Mouse (Mus musculus): ENCODE measurements around the gene Snx32.

The Snx32 gene

DNA sequence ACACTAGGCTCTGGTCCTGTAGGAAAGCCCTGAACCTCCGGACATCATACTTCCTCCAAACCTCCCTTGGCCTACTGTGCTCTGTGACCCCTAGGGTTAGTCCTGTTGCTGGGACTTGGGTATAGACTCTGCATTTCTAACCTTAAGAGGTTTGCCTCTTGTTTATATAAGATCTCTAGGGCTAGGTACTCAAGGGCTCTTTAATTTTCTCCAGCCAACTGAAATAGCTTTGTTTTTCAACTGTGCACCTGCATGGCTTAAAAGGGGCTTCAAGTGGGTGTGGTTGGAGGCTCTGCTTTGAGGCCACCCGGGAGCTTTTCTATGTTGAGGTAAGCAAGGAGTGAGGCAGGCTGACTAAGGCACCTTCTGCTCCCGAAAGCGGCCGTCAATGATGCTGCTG lies 25.8 kb downstream of the Snx32 start:
- in situ Hi-C loops (cut with MboI, MseI): no loop called here

DNA sequence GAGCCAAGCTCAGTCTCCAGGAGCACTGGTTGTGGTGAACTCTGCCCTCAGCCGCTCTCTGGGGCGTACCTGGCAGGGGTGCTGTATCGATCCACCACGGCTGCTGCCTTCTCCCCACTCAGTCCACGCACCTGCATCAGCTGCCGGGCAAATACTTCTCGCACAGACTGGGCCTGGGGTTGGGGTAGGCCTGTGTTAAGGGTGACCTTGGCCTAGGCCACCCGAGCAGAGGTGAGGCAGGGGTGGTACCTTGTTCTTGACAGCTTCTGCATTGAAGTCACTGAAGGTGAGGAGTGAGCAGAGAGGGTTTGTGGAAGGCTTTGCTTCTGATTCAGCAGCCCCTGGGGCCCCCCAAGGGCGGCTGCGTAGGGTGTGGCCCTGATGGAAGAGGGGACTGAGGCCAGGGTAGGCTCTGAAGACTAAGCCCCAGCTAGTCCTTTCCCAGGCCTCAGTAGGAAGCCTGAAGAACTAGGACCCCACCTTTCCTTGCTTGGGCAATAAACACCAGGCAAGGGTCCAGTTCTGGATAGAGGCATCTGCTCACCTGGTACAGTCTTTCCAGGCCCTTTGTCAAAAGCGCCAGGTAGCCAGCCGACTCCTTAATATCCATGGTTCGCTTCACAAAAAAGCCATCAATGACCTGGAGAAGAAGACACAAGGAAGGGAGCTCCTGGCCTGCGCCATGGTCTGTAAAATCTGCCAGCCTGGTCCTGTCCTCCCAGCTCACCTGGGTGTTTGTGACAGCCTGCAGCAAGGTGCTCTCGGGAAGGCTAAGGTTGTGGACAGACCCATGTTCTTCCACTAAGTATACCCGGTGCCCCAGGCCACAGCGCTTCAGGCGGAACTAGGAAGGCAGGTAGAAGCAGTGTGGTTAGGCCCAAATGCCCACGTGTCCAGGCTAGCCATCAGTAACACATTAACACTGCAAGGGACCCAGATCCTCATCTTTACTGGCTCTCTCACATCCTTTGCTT lies 26.7 kb downstream of the Snx32 start:
- in situ Hi-C loops (cut with MboI, MseI): no loop called here

DNA sequence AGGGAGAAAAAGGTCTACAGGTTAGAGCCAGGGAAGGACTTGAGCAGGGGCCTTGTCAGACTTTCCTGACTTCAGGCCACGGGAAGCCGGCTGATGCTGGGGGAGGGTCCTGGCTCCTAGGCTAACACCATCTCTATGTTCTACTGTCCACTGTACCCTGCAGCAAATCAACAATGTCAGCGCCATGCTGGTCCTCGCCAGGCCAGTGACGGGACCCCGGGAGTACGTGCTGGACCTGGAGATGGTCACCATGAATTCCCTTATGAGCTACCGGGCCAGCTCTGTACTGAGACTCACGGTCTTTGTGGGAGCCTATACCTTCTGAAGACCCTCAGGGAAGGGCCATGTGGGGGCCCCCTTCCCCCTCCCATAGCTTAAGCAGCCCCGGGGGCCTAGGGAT lies 28.9 kb downstream of the Snx32 start:
- in situ Hi-C loops (cut with MboI, MseI): no loop called here

DNA sequence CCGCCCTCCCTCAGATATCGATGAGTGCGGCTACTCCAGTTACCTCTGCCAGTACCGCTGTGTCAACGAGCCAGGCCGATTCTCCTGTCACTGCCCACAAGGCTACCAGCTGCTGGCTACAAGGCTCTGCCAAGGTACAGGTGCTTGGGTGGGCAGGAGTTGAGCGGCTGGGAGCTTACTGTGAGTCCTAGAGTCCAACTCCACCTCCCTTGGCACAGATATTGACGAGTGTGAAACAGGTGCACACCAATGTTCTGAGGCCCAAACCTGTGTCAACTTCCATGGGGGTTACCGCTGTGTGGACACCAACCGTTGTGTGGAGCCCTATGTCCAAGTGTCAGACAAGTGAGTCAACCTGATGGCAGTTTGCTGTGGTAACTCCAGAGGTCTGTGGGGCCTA lies 30.3 kb downstream of the Snx32 start:
- in situ Hi-C loops (cut with MboI, MseI): no loop called here

DNA sequence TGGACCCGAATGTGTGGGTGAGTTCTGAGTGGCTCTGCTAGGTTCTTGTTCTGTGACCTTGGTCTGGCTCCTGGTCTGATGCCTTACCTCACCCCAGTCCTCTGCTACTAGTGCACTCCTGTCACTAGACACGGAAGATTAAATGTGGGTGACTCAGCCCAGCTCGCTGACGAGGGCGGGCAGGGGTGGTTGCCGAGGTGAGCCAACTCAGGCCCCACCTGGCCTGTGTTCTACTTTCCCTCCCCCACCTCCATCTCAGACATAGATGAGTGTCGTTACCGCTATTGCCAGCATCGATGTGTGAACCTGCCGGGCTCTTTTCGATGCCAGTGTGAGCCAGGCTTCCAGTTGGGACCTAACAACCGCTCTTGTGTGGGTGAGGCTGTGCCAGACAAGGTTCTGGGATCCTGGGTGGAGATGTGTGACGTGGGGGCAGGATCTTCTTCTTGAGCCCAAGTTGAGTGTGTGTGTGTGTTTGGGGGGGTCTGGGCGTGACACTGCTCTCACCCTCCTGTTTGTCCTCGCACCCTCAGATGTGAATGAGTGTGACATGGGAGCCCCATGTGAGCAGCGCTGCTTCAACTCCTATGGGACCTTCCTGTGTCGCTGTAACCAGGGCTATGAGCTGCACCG lies 32.6 kb downstream of the Snx32 start:
- in situ Hi-C loops (cut with MboI, MseI): no loop called here

DNA sequence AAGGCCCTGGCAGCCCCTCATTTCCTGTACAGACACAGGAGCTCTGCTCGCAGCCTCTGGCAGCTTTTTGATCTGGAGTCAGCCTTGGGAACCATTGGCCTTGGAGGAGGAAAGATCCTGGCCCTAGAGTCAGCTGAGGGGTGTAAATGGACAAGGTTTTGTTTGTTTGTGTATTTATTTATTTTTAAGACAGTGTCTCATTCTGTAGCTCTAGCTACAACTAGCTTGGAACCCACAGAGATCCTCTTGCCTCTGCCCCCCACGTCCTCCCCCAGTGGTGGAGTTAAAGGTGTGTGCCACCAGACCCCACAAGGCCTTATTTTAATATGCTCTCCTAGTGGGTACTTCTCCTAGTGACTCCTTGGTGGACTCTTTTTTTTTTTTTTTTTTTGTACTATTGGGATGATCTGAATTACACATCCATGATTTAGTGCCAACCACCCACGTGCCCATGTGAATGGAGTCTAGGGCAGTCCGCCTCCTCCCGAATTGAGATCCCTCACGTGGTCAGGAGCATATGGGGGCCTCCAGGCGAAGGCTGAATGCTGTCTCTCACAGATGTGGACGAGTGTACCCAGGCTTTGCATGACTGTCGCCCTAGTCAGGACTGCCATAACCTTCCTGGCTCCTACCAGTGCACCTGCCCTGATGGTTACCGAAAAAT lies 33.2 kb downstream of the Snx32 start:
- in situ Hi-C loops (cut with MboI, MseI): no loop called here

DNA sequence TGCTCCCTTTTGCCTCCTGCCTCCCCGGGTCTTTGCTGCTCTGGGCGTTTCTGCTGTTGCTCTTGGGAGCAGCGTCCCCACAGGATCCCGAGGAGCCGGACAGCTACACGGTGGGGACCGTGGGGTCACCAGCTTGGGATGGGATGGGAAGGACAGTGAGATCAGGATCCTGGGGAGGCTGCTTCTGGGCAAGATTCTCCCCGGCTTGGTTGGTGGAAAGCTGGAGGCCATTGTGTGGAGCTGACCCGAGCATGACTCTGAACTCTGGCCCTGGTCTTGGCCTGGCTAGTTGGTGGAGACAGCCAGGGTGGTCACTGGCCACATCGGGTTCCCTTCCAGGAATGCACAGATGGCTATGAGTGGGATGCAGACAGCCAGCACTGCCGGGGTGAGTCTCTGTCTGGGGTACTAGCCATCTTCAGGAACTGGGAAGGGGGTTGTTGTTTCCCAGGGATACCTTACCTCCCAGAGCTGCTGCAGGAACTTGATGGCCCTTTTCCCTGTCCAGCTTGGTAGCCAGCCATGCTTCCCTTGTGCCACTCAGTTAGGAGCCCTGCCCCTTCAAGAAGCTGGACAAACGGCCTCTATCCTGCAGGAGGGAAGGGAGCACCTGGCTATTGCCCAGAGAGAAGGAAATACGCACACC lies 35.1 kb downstream of the Snx32 start:
- in situ Hi-C loops (cut with MboI, MseI): no loop called here

DNA sequence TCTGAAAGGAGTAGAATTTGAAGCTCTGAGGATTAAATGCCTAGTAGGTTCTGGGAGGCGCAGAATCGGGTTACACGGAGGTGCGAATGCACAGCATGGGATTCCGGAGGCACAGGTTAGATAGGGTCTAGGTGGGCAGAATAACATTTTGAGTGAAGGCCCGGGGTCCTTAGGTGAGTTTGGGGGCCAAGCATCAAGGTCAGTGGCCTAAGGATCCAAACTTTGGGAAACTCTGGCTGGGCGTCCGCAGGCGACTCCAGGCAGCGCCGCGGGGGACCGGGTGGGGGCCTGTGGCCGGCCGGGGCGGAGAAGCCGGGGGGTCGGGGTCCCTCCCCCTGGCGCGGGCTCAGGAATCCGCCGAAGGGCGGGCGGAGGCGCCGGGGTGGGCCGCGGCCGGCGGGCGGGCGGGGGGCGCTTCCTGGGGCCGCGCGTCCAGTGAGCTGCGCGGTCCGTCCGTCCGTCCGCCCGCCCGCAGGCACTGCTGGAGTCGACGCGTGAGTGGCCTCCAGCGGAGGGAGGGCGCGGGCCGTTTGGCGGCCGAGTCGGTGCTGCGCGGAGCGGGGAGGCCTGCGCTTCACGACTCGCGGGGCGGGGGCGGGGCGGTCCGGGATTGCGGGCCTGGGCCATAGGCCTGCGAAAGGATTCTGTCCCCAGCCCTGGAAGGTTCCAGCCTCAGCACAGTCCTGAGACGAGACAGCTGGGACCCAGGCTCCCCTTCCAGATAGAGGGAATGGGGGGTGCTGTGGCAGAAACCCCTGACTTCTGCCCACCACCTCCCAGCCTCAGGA lies 35.9 kb downstream of the Snx32 start:
- in situ Hi-C loops (cut with MboI, MseI): no loop called here

DNA sequence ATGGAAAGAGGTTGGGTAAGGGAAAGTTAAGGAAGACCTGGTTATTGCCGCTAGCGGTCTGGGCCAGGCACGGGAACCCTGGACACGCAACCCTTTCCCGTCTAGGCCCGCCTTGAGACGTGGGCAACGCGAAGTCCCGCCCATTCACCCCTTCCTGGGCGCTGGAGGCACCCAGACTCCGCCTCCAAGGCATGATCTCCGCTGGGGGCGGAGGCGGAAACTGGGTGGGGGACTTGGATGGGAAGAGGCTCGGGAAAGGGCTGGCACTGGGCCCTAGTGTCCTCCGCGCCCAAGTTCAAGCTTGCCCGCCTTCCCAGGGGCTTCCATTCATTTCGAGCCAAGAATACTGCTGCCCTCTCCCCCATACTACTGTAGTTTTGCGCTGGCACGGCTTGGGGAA lies 36.6 kb downstream of the Snx32 start, which contains the start of gene Efemp2:
Gene Efemp2, plus strand, starts transcription at position 235 of the 400 bp plus-strand sequence.
- in situ Hi-C loops (cut with MboI, MseI): no loop called here

DNA sequence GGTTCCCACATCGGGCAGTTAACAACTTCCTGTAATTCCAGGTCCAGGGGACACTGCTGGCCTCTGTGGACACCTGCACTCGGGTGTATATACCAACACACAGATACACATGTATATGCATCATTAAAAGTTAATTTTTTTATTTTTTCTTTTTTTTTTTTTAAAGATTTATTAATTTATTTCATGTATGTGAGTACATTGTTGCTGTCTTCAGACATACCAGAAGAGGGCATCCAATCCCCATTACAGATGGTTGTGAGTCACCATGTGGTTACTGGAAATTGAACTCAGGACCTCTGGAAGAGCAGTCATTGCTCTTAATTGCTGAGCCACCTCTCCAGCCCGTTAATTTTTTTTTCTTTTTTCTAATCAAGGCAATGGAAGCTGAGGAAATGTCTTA lies 37.5 kb downstream of the Snx32 start:
- in situ Hi-C loops (cut with MboI, MseI): no loop called here

DNA sequence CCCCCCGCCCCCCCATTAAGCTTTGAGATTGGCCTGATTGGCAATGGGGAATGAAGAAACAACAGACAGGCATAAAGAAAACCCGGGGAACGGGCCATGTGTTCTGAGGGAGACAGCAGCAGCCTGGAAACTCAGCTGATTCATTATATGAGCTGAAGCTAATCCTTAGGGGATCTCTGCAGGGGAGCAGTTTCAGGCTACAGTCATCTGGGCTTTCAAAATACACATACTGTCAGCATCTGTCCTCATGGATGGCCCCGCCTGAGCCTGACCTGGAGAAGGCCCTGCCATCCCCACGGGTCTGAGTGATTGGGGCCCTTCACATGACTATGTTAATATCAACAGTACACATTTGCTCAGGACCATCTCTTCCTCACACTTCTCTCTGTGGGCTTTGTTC lies 38.5 kb downstream of the Snx32 start:
- in situ Hi-C loops (cut with MboI, MseI): no loop called here

DNA sequence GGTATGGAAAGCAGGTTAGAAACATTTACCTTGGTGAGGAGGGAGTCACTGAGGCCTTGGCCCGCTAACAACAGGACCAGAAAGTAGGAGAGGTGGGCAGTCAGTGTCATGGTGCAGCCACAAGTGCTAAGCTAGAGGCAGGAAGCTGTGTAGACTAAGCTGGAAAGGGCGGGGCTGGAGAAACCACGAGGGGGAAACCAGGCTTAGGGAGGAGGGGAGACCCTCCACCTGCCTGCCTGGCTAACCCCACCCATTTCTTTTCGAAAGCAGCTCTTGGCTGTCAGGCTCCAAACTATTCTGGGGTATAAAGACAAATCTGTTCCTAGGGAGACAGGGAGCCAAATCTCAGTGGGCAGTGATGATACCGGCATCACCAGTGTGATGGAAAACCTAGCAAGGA lies 42.0 kb downstream of the Snx32 start, which contains the start of gene Ctsw:
Gene Ctsw, minus strand, starts transcription at position 134 of the 400 bp plus-strand sequence.
- in situ Hi-C loops (cut with MboI, MseI): loop anchor here in 1 of 2 experiments (10.0 kb wide), 1 partner anchor 1736 kb away; the partner anchor contains the start of gene Otub1

DNA sequence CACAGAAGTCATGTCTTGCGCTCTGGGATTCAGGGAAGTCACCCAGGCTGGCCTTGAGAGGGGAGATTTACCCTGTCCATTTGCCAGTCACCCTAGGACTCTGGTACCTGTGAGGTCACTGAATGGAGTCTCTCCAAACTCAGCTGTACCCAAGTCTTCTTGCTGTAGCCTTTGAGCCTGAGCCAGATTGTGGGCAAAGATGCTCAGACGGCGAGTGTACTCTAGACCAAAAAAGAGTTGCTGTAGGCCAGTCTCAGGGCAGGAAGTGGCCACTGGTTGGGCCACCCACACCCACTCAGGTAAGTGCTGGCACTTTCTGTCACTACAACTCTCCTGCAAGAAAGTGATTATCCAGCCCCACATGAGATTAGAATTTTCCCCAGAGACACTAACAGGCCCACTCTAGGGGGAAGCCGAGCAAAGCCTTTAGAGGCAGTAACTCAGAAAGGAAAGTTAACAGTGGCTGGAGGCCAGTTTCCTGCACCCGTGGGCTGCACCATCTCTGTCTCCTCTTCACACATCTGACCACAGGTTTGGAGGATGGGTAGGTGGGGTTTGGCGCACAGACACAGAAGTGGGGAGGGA lies 43.3 kb downstream of the Snx32 start:
- in situ Hi-C loops (cut with MboI, MseI): loop anchor here in 1 of 2 experiments (10.0 kb wide), 1 partner anchor 1738 kb away; the partner anchor contains the start of gene Otub1

DNA sequence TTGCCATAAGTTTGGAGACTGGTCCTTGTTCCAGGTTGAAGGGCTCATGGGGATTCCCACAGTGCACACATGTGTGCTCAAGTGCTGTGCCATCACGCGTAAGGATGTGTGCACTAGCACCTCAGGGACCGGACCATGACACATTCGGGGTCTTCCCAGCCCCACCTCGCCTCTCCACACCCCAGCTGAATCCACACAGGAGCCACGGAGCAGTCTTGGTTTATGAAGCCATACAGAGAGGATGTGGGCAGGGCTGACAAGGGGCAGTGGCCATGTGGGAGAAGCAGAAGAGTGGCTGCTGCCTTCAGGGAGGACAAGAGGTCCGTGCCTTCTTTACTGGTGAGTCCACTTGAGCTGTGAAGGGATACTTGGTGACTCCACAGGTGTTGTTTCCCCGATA lies 45.3 kb downstream of the Snx32 start:
- in situ Hi-C loops (cut with MboI, MseI): loop anchor here in 1 of 2 experiments (10.0 kb wide), 1 partner anchor 1740 kb away; the partner anchor contains the start of gene Otub1

DNA sequence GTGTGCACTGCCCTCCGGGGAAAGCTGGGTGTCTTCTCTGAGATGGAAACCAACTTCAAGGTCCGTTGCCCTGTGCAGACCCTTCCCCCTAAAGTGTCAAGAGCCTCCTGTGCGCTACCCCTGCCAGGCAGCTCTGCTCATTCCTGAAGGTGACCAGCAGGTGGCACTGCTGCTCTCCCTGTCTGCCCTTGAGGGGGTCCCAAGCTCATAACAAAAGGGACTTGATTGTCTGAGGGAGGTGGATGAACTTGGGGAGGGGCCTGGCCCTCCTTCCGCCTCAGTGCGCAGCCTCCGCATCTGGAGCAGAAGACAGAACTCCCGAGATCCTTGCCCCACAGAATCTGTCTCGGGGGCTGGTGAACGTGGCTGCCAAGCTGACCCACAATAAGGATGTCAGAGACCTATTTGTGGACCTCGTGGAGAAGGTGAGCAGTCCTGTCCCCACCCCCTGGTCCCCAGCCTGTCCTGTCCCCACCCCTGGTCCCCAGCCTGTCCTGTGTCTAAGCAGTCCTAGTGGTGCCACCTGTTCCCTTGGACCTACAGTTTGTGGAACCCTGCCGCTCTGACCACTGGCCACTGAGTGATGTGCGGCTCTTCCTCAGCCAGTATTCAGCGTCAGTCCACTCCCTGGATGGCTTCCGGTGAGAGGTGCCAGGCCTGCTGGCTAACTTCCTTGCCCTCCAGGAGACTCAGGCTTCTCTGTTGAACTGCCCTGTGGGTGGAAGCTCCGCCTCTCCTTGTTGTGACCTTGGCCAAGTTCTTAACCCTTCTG lies 46.4 kb downstream of the Snx32 start:
- in situ Hi-C loops (cut with MboI, MseI): loop anchor here in 1 of 2 experiments (10.0 kb wide), 1 partner anchor 1741 kb away; the partner anchor contains the start of gene Otub1

DNA sequence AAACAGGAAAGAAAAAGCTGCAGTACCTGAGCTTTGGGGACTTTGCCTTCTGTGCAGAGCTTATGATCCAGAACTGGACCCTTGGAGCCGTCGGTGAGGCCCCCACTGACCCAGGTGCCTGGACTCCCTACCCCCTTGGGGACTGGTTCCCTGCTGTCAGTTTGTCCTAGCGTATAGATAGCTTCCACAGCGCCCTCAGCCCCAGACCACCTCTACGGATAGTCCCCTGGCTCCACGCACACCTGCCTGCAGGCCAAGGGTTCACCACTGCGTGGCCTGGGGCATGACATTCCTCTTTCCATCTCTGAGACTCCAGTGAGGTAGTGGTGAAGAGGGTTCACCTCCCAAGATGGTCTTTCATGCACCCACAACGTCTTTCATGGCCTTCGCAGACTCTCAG lies 47.1 kb downstream of the Snx32 start:
- in situ Hi-C loops (cut with MboI, MseI): loop anchor here in 1 of 2 experiments (10.0 kb wide), 1 partner anchor 1742 kb away; the partner anchor contains the start of gene Otub1

DNA sequence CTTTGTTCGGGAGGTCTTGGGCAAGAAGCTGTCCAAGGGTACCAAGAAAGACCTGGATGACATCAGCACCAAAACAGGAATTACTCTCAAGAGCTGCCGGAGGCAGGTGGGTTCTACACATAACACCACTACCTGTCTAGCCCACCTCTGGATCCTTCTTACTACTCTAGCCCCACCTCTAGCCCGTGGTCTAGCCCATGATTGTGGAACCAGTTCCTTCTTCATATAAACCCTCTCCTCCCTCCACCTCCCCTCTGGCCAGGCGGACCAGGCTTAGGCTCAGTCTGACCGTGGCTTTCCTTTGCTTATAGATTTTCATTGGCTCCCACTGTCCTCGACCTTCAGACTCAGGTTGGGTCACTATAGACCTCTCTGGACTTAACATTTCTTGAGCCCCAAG lies 48.9 kb downstream of the Snx32 start:
- in situ Hi-C loops (cut with MboI, MseI): loop anchor here in 1 of 2 experiments (10.0 kb wide), 1 partner anchor 1743 kb away; the partner anchor contains the start of gene Otub1

DNA sequence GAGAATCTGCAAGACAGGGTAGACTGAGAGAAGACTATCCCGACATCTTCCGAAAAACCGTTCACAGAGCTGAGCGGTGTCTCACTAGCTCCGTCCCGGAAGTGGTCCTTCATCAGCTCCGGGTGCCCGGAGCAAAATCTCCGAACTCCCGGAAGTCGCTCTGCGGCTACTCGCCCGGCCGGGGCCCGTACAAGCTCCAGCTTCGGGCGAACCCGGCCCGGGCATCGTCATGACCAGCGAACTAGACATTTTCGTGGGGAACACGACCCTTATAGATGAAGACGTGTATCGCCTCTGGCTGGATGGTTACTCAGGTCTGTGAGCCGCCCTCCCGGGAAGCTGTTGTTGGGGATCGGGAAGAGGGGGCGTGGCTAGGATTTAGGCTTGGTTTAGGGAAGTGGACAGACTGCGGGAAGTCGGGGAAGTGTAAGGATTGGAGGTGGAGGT lies 49.9 kb downstream of the Snx32 start, which contains the start of gene Fibp:
Gene Fibp, plus strand, starts transcription at position 151 of the 447 bp plus-strand sequence.
- in situ Hi-C loops (cut with MboI, MseI): loop anchor here in 1 of 2 experiments (10.0 kb wide), 1 partner anchor 1744 kb away; the partner anchor contains the start of gene Otub1

DNA sequence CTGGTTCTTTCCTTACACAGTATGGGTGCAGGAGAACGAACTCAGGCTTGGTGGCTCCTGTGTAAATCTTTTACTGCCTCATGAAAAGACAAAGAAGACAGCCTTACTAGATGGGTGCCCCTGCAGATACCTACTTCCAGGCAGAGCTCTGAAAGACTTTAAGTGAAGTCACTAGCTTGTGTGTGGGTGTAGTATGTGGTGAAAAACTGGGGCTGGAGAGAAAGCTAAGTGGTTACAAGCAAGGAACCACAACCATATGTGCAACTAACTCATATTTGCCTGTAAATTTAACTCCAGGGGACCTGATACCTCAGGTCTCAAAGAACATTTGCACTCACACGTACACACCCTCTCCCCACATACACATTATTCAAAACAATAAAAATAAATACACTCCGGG lies 50.4 kb downstream of the Snx32 start:
- in situ Hi-C loops (cut with MboI, MseI): loop anchor here (10.0 kb wide), 2 partner anchors 355 to 1745 kb away; partner anchors contain the start of gene Otub1 (in 1 of the 2)

All from T-helper 17 cell (primary cell).